Mouse (Mus musculus): Measurements from ENCODE around the gene Rab17. TPM values are rescaled to one million over a fixed set of nuclear protein-coding genes. Genes with fewer than 3 reads are reported as not detected.
A peak's percentile ranks its signal among the peaks of the same experiment; 100 is the strongest.

The Rab17 gene
- polyA plus RNA-seq (2015; fragmentation: Nextera tagmentation; extraction: Ambion mirVana): 35.2 and 41.0 TPM in 2 replicates

GRCm38 (mm10) chr1:90969347-90969784 lies at the start of gene Rab17:
Rab17 (minus strand) TSS chr1:90969661.
- H3K27ac ChIP-seq: peak within 1 kb of the TSS; percentile 80
- ATAC-seq: peak; percentile 86
- no peaks in the 10 kb centered on the region for H3K36me3 ChIP-seq
- H3K4me2 ChIP-seq (replicated peaks): peak within 1 kb of the TSS; percentile 50
- H3K4me1 ChIP-seq (replicated peaks): peaks cover 23% of the 10 kb centered on the region
- H3K27me3 ChIP-seq (replicated peaks): no peaks in the 10 kb centered on the region
- H3K9ac ChIP-seq: peak within 1 kb of the TSS; percentile 33; the same call in 1 of the 2 replicates
- H3K9me3 ChIP-seq: no peaks in the 10 kb centered on the region
- peak within 1 kb of the TSS; percentile 34 for H3K4me3 ChIP-seq (replicated peaks)
- WGBS: 10% methylated on average over 9 of the region's 9 CpGs

- Histone ChIP-seq H3K27me3 (replicated peaks) (no peaks in the 10 kb centered on the region), H3K4me1 (replicated peaks) (peaks cover 24% of the 10 kb centered on the region), H3K4me3 (replicated peaks) (0 out of 2 replicates have a peak overlapping the region, but pooled peaks have one; percentile 1), H3K27ac (peak overlapping the region; percentile 36; the same call in 1 of the 2 replicates), H3K4me2 (replicated peaks) (peak overlapping the region; percentile 44), H3K9me3 (no peaks in the 10 kb centered on the region), H3K9ac (no peak overlapping the region), H3K36me3 (no peaks in the 10 kb centered on the region; the same call in 1 of the 2 replicates)
- ATAC-seq: peak; percentile 69; the same call in 1 of the 2 replicates
- WGBS: 17% methylated on average over 20 of the region's 20 CpGs
Observed at GRCm38 (mm10) chr1:91017111-91017758, 47.8 kb upstream of the Rab17 start.

- Histone ChIP-seq H3K4me2 (replicated peaks) (no peak overlapping the region), H3K9me3 (no peaks in the 10 kb centered on the region), H3K27me3 (replicated peaks) (no peaks in the 10 kb centered on the region), H3K36me3 (no peaks in the 10 kb centered on the region), H3K27ac (no peak overlapping the region), H3K4me1 (replicated peaks) (peaks cover 26% of the 10 kb centered on the region), H3K9ac (no peak overlapping the region), H3K4me3 (replicated peaks) (no peak overlapping the region)
- 65% methylated on average over 7 of the region's 7 CpGs for WGBS
- 0 out of 2 replicates have a peak, but pooled peaks have one; percentile 28 for ATAC-seq
Observed at GRCm38 (mm10) chr1:91015571-91015970, 46.1 kb upstream of the Rab17 start.

GRCm38 (mm10) chr1:91013803-91014202 lies 44.3 kb upstream of the Rab17 start:
- Histone ChIP-seq H3K27me3 (replicated peaks) (no peaks in the 10 kb centered on the region), H3K27ac (no peak overlapping the region), H3K9me3 (no peaks in the 10 kb centered on the region), H3K4me3 (replicated peaks) (no peak overlapping the region), H3K4me1 (replicated peaks) (peaks cover 26% of the 10 kb centered on the region), H3K9ac (no peak overlapping the region), H3K4me2 (replicated peaks) (no peak overlapping the region), H3K36me3 (no peaks in the 10 kb centered on the region)
- 85% methylated on average over 3 of the region's 3 CpGs for WGBS
- no peak for ATAC-seq

GRCm38 (mm10) chr1:91011336-91011735 lies 41.9 kb upstream of the Rab17 start:
- H3K36me3 ChIP-seq: no peaks in the 10 kb centered on the region
- no peak overlapping the region for H3K27ac ChIP-seq
- no peak overlapping the region for H3K9ac ChIP-seq
- no peaks in the 10 kb centered on the region for H3K27me3 ChIP-seq (replicated peaks)
- no peak for ATAC-seq
- no peaks in the 10 kb centered on the region for H3K9me3 ChIP-seq
- no peak overlapping the region for H3K4me3 ChIP-seq (replicated peaks)
- WGBS: 90% methylated on average over 3 of the region's 3 CpGs
- no peak overlapping the region for H3K4me2 ChIP-seq (replicated peaks)
- peaks cover 17% of the 10 kb centered on the region for H3K4me1 ChIP-seq (replicated peaks)

GRCm38 (mm10) chr1:91010716-91011115 lies 41.3 kb upstream of the Rab17 start:
- no peak for ATAC-seq
- H3K9ac ChIP-seq: no peak overlapping the region
- no peak overlapping the region for H3K27ac ChIP-seq
- WGBS: 82% methylated on average over 2 of the region's 2 CpGs
- no peaks in the 10 kb centered on the region for H3K9me3 ChIP-seq
- H3K4me2 ChIP-seq (replicated peaks): no peak overlapping the region
- no peaks in the 10 kb centered on the region for H3K36me3 ChIP-seq
- no peak overlapping the region for H3K4me3 ChIP-seq (replicated peaks)
- H3K4me1 ChIP-seq (replicated peaks): peaks cover 16% of the 10 kb centered on the region
- H3K27me3 ChIP-seq (replicated peaks): no peaks in the 10 kb centered on the region

- Histone ChIP-seq H3K27me3 (replicated peaks) (no peaks in the 10 kb centered on the region), H3K4me3 (replicated peaks) (no peak overlapping the region), H3K4me1 (replicated peaks) (peaks cover 13% of the 10 kb centered on the region), H3K9ac (no peak overlapping the region), H3K27ac (no peak overlapping the region), H3K4me2 (replicated peaks) (no peak overlapping the region), H3K9me3 (no peaks in the 10 kb centered on the region), H3K36me3 (no peaks in the 10 kb centered on the region)
- 75% methylated on average over 7 of the region's 7 CpGs for WGBS
- ATAC-seq: no peak
Observed at GRCm38 (mm10) chr1:91010216-91010615, 40.8 kb upstream of the Rab17 start.

GRCm38 (mm10) chr1:91009266-91009665 lies 39.8 kb upstream of the Rab17 start:
- H3K4me3 ChIP-seq (replicated peaks): no peak overlapping the region
- H3K9me3 ChIP-seq: no peaks in the 10 kb centered on the region
- no peaks in the 10 kb centered on the region for H3K36me3 ChIP-seq
- H3K4me2 ChIP-seq (replicated peaks): no peak overlapping the region
- no peaks in the 10 kb centered on the region for H3K27me3 ChIP-seq (replicated peaks)
- H3K27ac ChIP-seq: no peak overlapping the region
- H3K9ac ChIP-seq: no peak overlapping the region
- H3K4me1 ChIP-seq (replicated peaks): peaks cover 13% of the 10 kb centered on the region
- 74% methylated on average over 6 of the region's 6 CpGs for WGBS
- no peak for ATAC-seq

GRCm38 (mm10) chr1:91008746-91009145 lies 39.3 kb upstream of the Rab17 start:
- no peaks in the 10 kb centered on the region for H3K9me3 ChIP-seq
- 84% methylated on average over 9 of the region's 9 CpGs for WGBS
- no peaks in the 10 kb centered on the region for H3K36me3 ChIP-seq
- no peak overlapping the region for H3K27ac ChIP-seq
- no peaks in the 10 kb centered on the region for H3K27me3 ChIP-seq (replicated peaks)
- no peak overlapping the region for H3K4me2 ChIP-seq (replicated peaks)
- no peak overlapping the region for H3K4me3 ChIP-seq (replicated peaks)
- H3K4me1 ChIP-seq (replicated peaks): peaks cover 13% of the 10 kb centered on the region
- ATAC-seq: no peak
- no peak overlapping the region for H3K9ac ChIP-seq

- 96% methylated on average over 14 of the region's 14 CpGs for WGBS
- Histone ChIP-seq H3K36me3 (no peaks in the 10 kb centered on the region), H3K4me1 (replicated peaks) (peaks cover 13% of the 10 kb centered on the region), H3K27ac (no peak overlapping the region), H3K4me2 (replicated peaks) (no peak overlapping the region), H3K27me3 (replicated peaks) (no peaks in the 10 kb centered on the region), H3K9me3 (no peaks in the 10 kb centered on the region), H3K9ac (no peak overlapping the region), H3K4me3 (replicated peaks) (no peak overlapping the region)
- no peak for ATAC-seq
Observed at GRCm38 (mm10) chr1:91008147-91008682, 38.8 kb upstream of the Rab17 start.

- Histone ChIP-seq H3K9me3 (no peaks in the 10 kb centered on the region), H3K27me3 (replicated peaks) (no peaks in the 10 kb centered on the region), H3K4me1 (replicated peaks) (peaks cover 4% of the 10 kb centered on the region; the same call in 1 of the 2 replicates), H3K9ac (no peak overlapping the region), H3K36me3 (no peaks in the 10 kb centered on the region), H3K4me3 (replicated peaks) (no peak overlapping the region), H3K4me2 (replicated peaks) (no peak overlapping the region), H3K27ac (no peak overlapping the region)
- WGBS: 82% methylated on average over 9 of the region's 9 CpGs
- ATAC-seq: no peak
Observed at GRCm38 (mm10) chr1:91006708-91007107, 37.2 kb upstream of the Rab17 start.

GRCm38 (mm10) chr1:91006037-91006436 lies 36.6 kb upstream of the Rab17 start:
- no peaks in the 10 kb centered on the region for H3K9me3 ChIP-seq
- H3K4me2 ChIP-seq (replicated peaks): no peak overlapping the region
- H3K4me1 ChIP-seq (replicated peaks): no peaks in the 10 kb centered on the region; the same call in 1 of the 2 replicates
- H3K36me3 ChIP-seq: no peaks in the 10 kb centered on the region
- H3K27me3 ChIP-seq (replicated peaks): no peaks in the 10 kb centered on the region
- H3K4me3 ChIP-seq (replicated peaks): no peak overlapping the region
- no peak for ATAC-seq
- no peak overlapping the region for H3K27ac ChIP-seq
- H3K9ac ChIP-seq: no peak overlapping the region
- WGBS: 52% methylated on average over 5 of the region's 5 CpGs

Measured in intestine, embryonic 15.5 days (tissue).